Mouse (Mus musculus): ENCODE measurements at regions not wholly inside any gene's neighbourhood (a gene's known extent, or its start where the extent isn't known, plus 50 kb on each side); places are given as distances from the start of the nearest gene placed in this dataset.

GRCm38 (mm10) chr4:127710816-127711215 lies 259.9 kb downstream of the CK137956 start:
- dilution Hi-C loops (cut with MboI; ENCODE audit: extremely low pct_ligation_motif_present, extremely low pct_unique_long_range_greater_than_20kb, low sequenced_read_pairs) (no loop called here), in situ Hi-C loops (cut with MboI; ENCODE audit: low pct_ligation_motif_present, low pct_unique_long_range_greater_than_20kb, low sequenced_read_pairs) (no loop called here)
- no peak overlapping the region for H3K4me2 ChIP-seq (ENCODE audit: insufficient read depth, low read depth, poor library complexity, severe bottlenecking)
- no peak overlapping the region for H3K4me3 ChIP-seq (replicated peaks in 1 of 3; ENCODE audit: low read depth in 2 of 3, low read length in 2 of 3, poor library complexity in 1 of 3)
- H3K27ac ChIP-seq (ENCODE audit: insufficient read depth, low read depth): no peak overlapping the region
- no peaks in the 10 kb centered on the region for H3K4me1 ChIP-seq (ENCODE audit: control insufficient read depth in 1 of 2, insufficient read depth in 2 of 2)
- no peaks in the 10 kb centered on the region for H3K79me2 ChIP-seq (replicated peaks; ENCODE audit: control insufficient read depth, extremely low read depth, insufficient read depth, poor library complexity, severe bottlenecking)
- peaks cover 92% of the 10 kb centered on the region for H3K9me3 ChIP-seq (replicated peaks; ENCODE audit: low read length)
- TF ChIP-seq MEF2A (IDR thresholded peaks at IDR 0.05; ENCODE audit: borderline replicate concordance, low read depth, low read length) (no peak), SIN3A (IDR thresholded peaks at IDR 0.05; ENCODE audit: low read length) (no peak), EP300 (IDR thresholded peaks at IDR 0.05; ENCODE audit: low read length) (no peak), SMC3 (IDR thresholded peaks at IDR 0.05; ENCODE audit: low read depth, low read length) (no peak), E2F4 (IDR thresholded peaks at IDR 0.05; ENCODE audit: insufficient replicate concordance, low read depth, low read length) (no peak), UBTF (IDR thresholded peaks at IDR 0.05; ENCODE audit: low read depth, low read length) (no peak)
- no peaks in the 10 kb centered on the region for H3K27me3 ChIP-seq (replicated peaks)
- H3K36me3 ChIP-seq (replicated peaks in 1 of 2; ENCODE audit: control insufficient read depth in 1 of 2, insufficient read depth in 1 of 2, low read length in 1 of 2): no peaks in the 10 kb centered on the region
- no peak overlapping the region for H3K9ac ChIP-seq (ENCODE audit: insufficient read depth, low read depth)
- DNase-seq (ENCODE audit: extremely low read depth): no peak

- H3K36me3 ChIP-seq (replicated peaks in 1 of 2; ENCODE audit: control insufficient read depth in 1 of 2, insufficient read depth in 1 of 2, low read length in 1 of 2): no peaks in the 10 kb centered on the region
- no peak for DNase-seq (ENCODE audit: extremely low read depth)
- H3K4me2 ChIP-seq (ENCODE audit: insufficient read depth, low read depth, poor library complexity, severe bottlenecking): no peak overlapping the region
- H3K79me2 ChIP-seq (replicated peaks; ENCODE audit: control insufficient read depth, extremely low read depth, insufficient read depth, poor library complexity, severe bottlenecking): no peaks in the 10 kb centered on the region
- no peak overlapping the region for H3K27ac ChIP-seq (ENCODE audit: insufficient read depth, low read depth)
- no peak overlapping the region for H3K9ac ChIP-seq (ENCODE audit: insufficient read depth, low read depth)
- TF ChIP-seq E2F4 (IDR thresholded peaks at IDR 0.05; ENCODE audit: insufficient replicate concordance, low read depth, low read length): no peak
- no peaks in the 10 kb centered on the region for H3K27me3 ChIP-seq (replicated peaks)
- H3K4me3 ChIP-seq (replicated peaks in 1 of 3; ENCODE audit: low read depth in 2 of 3, low read length in 2 of 3, poor library complexity in 1 of 3): no peak overlapping the region
- in situ Hi-C loops (cut with MboI; ENCODE audit: low pct_ligation_motif_present, low pct_unique_long_range_greater_than_20kb, low sequenced_read_pairs): no loop called here
- peaks cover 92% of the 10 kb centered on the region for H3K9me3 ChIP-seq (replicated peaks; ENCODE audit: low read length)
- H3K4me1 ChIP-seq (ENCODE audit: control insufficient read depth in 1 of 2, insufficient read depth in 2 of 2): no peaks in the 10 kb centered on the region
- dilution Hi-C loops (cut with MboI; ENCODE audit: extremely low pct_ligation_motif_present, extremely low pct_unique_long_range_greater_than_20kb, low sequenced_read_pairs): no loop called here
Measured at GRCm38 (mm10) chr4:127709746-127710145, 261.0 kb downstream of the CK137956 start.

- TF ChIP-seq ZNF384 (IDR thresholded peaks at IDR 0.05; ENCODE audit: low read depth, low read length) (no peak), CHD1 (IDR thresholded peaks at IDR 0.05; ENCODE audit: low read depth, low read length) (no peak), ZKSCAN1 (IDR thresholded peaks at IDR 0.05; ENCODE audit: borderline replicate concordance, low read depth, low read length) (no peak), USF2 (conservative IDR thresholded peaks at IDR 0.05; ENCODE audit: low read depth, low read length) (no peak), MAFK (IDR thresholded peaks at IDR 0.05; ENCODE audit: insufficient replicate concordance, low read length) (no peak), NELFE (IDR thresholded peaks at IDR 0.05; ENCODE audit: low read depth, low read length) (no peak), CTCF (conservative IDR thresholded peaks at IDR 0.05 in 1 of 2, IDR thresholded peaks at IDR 0.05 in 1 of 2; ENCODE audit: low read depth in 2 of 2, low read length in 2 of 2) (no peak), MAX (IDR thresholded peaks at IDR 0.05; ENCODE audit: low read length) (no peak), MAZ (IDR thresholded peaks at IDR 0.05; ENCODE audit: low read depth, low read length) (no peak), MYC (IDR thresholded peaks at IDR 0.05; ENCODE audit: low read depth, low read length) (no peak), EP300 (IDR thresholded peaks at IDR 0.05; ENCODE audit: low read length) (no peak), E2F4 (IDR thresholded peaks at IDR 0.05; ENCODE audit: insufficient replicate concordance, low read depth, low read length) (no peak), MXI1 (IDR thresholded peaks at IDR 0.05; ENCODE audit: low read depth, low read length) (no peak), TBP (conservative IDR thresholded peaks at IDR 0.05; ENCODE audit: low read depth, low read length) (no peak), JUND (conservative IDR thresholded peaks at IDR 0.05; ENCODE audit: low read depth, low read length) (no peak), USF1 (IDR thresholded peaks at IDR 0.05; ENCODE audit: low read depth, low read length) (no peak), ZMIZ1 (IDR thresholded peaks at IDR 0.05; ENCODE audit: low read depth, low read length) (no peak), GABPA (IDR thresholded peaks at IDR 0.05; ENCODE audit: insufficient replicate concordance, low read depth, low read length) (no peak)
- Histone ChIP-seq H3K4me3 (replicated peaks in 1 of 3; ENCODE audit: low read depth in 2 of 3, low read length in 2 of 3, poor library complexity in 1 of 3) (no peak overlapping the region), H3K36me3 (replicated peaks in 1 of 2; ENCODE audit: control insufficient read depth in 1 of 2, insufficient read depth in 1 of 2, low read length in 1 of 2) (no peaks in the 10 kb centered on the region), H3K79me2 (replicated peaks; ENCODE audit: control insufficient read depth, extremely low read depth, insufficient read depth, poor library complexity, severe bottlenecking) (no peaks in the 10 kb centered on the region), H3K27me3 (replicated peaks) (no peaks in the 10 kb centered on the region), H3K4me1 (ENCODE audit: control insufficient read depth in 1 of 2, insufficient read depth in 2 of 2) (no peaks in the 10 kb centered on the region), H3K4me2 (ENCODE audit: insufficient read depth, low read depth, poor library complexity, severe bottlenecking) (no peak overlapping the region), H3K9ac (ENCODE audit: insufficient read depth, low read depth) (no peak overlapping the region), H3K27ac (ENCODE audit: insufficient read depth, low read depth) (no peak overlapping the region), H3K9me3 (replicated peaks; ENCODE audit: low read length) (peaks cover 91% of the 10 kb centered on the region)
- dilution Hi-C loops (cut with MboI; ENCODE audit: extremely low pct_ligation_motif_present, extremely low pct_unique_long_range_greater_than_20kb, low sequenced_read_pairs): no loop called here
- no peak for DNase-seq (ENCODE audit: extremely low read depth)
- in situ Hi-C loops (cut with MboI; ENCODE audit: low pct_ligation_motif_present, low pct_unique_long_range_greater_than_20kb, low sequenced_read_pairs): no loop called here
Measured at GRCm38 (mm10) chr4:127708186-127708585, 262.6 kb downstream of the CK137956 start.

Measured in CH12.LX (cell line).